Mouse (Mus musculus) testis, adult 2 months (tissue): ENCODE measurements at regions not wholly inside any gene's neighbourhood (a gene's known extent, or its start where the extent isn't known, plus 50 kb on each side); places are given as distances from the start of the nearest gene placed in this dataset.

Experiments
- H3K27ac ChIP-seq: fragments of 200-500 bp; 2 replicates; pipeline ENCODE4 v1.5.1; 2012; ENCODE audit warnings: low read depth, low read length; ENCODE audit not compliant: control insufficient read depth, insufficient read depth
- H3K27me3 ChIP-seq: fragments of 200-500 bp; 2 replicates; pipeline ENCODE4 v1.6.1; 2012; ENCODE audit warnings: mild to moderate bottlenecking, low read length, moderate library complexity; ENCODE audit not compliant: control insufficient read depth, insufficient read depth
- H3K36me3 ChIP-seq: fragments of 200-500 bp; 2 replicates; pipeline ENCODE4 v1.6.1; 2012; ENCODE audit warnings: mild to moderate bottlenecking, low read length; ENCODE audit not compliant: control insufficient read depth, insufficient read depth
- H3K4me1 ChIP-seq: fragments of 200-500 bp; 2 replicates; pipeline ENCODE4 v1.6.1; 2012; ENCODE audit warnings: low read length; ENCODE audit not compliant: control insufficient read depth, insufficient read depth
- H3K4me3 ChIP-seq: fragments of 200-500 bp; 2 replicates; pipeline ENCODE4 v1.5.1; 2012; ENCODE audit warnings: low read depth, mild to moderate bottlenecking, low read length, moderate library complexity, mixed read lengths; ENCODE audit not compliant: control insufficient read depth
- CTCF ChIP-seq: fragments of 200-500 bp; IDR thresholded peaks from 2 replicates; pipeline ENCODE4 v1.5.1; 2012; ENCODE audit warnings: low read depth, mild to moderate bottlenecking, inconsistent platforms, low read length, moderate library complexity; ENCODE audit not compliant: control insufficient read depth, insufficient read depth, insufficient replicate concordance
- POLR2A ChIP-seq: fragments of 200-500 bp; IDR thresholded peaks from 2 replicates; pipeline ENCODE4 v1.6.1; 2012; ENCODE audit warnings: low read depth, mild to moderate bottlenecking, inconsistent platforms, low read length, moderate library complexity; ENCODE audit not compliant: control insufficient read depth

DNA sequence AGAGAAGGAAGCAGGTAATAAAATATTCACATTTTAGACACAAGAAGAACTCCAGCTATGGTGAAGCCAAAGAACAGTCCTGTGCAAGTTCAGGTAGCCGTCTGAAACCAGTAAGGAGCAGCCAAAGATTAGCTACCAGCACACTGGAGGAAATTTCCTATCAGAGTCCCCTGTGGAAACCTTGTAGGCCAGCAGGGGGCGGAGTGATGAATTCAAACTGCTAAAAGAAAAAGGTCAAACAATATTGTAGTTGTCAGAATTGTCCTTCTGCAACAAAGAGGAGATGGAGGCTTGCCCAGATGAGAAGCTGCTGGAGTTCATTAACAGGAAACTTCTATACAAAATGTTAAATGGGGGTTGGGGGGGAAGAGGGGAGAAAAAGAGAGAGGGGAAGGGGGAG, 95.8 kb upstream of the L3mbtl4 start:
- Histone ChIP-seq H3K27me3 (no peaks in the 10 kb centered on the region), H3K4me3 (no peak overlapping the region), H3K4me1 (no peaks in the 10 kb centered on the region), H3K36me3 (no peaks in the 10 kb centered on the region), H3K27ac (no peak overlapping the region)
- TF ChIP-seq CTCF = no peak
- no peak for TF ChIP-seq POLR2A

DNA sequence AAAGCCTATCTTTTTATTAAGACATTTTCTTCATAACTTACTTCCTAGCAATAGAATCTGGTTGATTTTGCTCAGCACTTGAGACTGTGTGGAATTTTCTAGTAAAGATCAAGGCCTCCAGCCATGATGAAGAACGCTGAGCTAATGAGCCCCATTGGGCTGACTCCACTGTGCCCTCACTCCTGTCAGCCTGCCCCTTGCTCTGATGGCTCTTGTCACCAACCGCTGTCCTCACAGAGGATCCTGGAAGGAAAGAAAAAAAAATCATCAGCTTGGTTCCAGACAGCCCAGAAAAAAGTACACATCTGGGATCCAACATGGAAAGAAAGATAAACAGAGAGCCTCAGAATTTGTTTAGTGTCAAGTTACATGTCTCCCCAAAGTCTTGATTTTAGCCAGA, 88.2 kb upstream of the L3mbtl4 start:
- TF ChIP-seq CTCF (no peak), POLR2A (no peak)
- Histone ChIP-seq H3K4me3 (no peak overlapping the region), H3K36me3 (no peaks in the 10 kb centered on the region), H3K27me3 (no peaks in the 10 kb centered on the region), H3K4me1 (no peaks in the 10 kb centered on the region), H3K27ac (no peak overlapping the region)

- H3K4me1 ChIP-seq = no peaks in the 10 kb centered on the region
- no peak overlapping the region for H3K4me3 ChIP-seq
- no peak overlapping the region for H3K27ac ChIP-seq
- no peak for TF ChIP-seq CTCF
- TF ChIP-seq POLR2A = no peak
- no peaks in the 10 kb centered on the region for H3K36me3 ChIP-seq
- no peaks in the 10 kb centered on the region for H3K27me3 ChIP-seq
Observed at GRCm38 (mm10) chr17:68189888-68190287, 83.7 kb upstream of the L3mbtl4 start.

DNA sequence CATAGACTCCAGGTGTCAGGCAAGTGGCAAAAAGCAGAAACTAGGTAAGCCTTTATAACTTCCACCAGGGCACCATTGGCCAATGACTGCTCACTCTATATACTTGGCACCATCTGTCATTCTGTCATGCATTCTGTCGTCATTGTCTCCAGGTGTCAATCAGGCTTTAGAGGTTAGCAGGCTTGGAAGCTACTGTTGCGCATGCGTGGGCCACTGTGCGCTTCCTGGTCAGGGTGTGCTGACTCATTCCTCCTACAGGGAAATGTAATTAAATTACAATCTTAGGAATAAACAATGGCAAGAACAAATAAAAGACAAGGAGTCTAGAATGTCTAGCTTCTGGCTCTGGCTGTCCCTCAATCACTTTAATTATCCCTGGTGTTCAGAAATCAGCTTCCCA, 68.1 kb upstream of the L3mbtl4 start:
- Histone ChIP-seq H3K36me3 (no peaks in the 10 kb centered on the region), H3K27me3 (no peaks in the 10 kb centered on the region), H3K4me1 (no peaks in the 10 kb centered on the region), H3K27ac (no peak overlapping the region), H3K4me3 (peak overlapping the region; percentile 16)
- no peak for TF ChIP-seq POLR2A
- no peak for TF ChIP-seq CTCF

- Histone ChIP-seq H3K36me3 (no peaks in the 10 kb centered on the region), H3K27me3 (no peaks in the 10 kb centered on the region), H3K4me3 (peak overlapping the region; percentile 31; the same call in 1 of the 2 replicates), H3K27ac (no peak overlapping the region), H3K4me1 (0 out of 2 replicates have a peak, but pooled peaks cover 3% of the 10 kb centered on the region)
- TF ChIP-seq POLR2A (no peak), CTCF (no peak)
Observed at GRCm38 (mm10) chr17:68208837-68209236, 64.8 kb upstream of the L3mbtl4 start.

- TF ChIP-seq CTCF (no peak), POLR2A (no peak)
- no peak overlapping the region for H3K27ac ChIP-seq
- no peaks in the 10 kb centered on the region for H3K36me3 ChIP-seq
- H3K4me1 ChIP-seq = 0 out of 2 replicates have a peak, but pooled peaks cover 3% of the 10 kb centered on the region
- no peaks in the 10 kb centered on the region for H3K27me3 ChIP-seq
- no peak overlapping the region for H3K4me3 ChIP-seq
Observed at GRCm38 (mm10) chr17:68210313-68211254, 63.0 kb upstream of the L3mbtl4 start.

GRCm38 (mm10) chr17:68218246-68218645, 55.4 kb upstream of the L3mbtl4 start:
- no peaks in the 10 kb centered on the region for H3K27me3 ChIP-seq
- H3K4me3 ChIP-seq = no peak overlapping the region
- TF ChIP-seq POLR2A (no peak), CTCF (no peak)
- H3K36me3 ChIP-seq = no peaks in the 10 kb centered on the region
- H3K4me1 ChIP-seq = no peaks in the 10 kb centered on the region
- no peak overlapping the region for H3K27ac ChIP-seq

- no peak overlapping the region for H3K27ac ChIP-seq
- H3K36me3 ChIP-seq = no peaks in the 10 kb centered on the region
- TF ChIP-seq POLR2A = no peak
- no peak for TF ChIP-seq CTCF
- H3K4me1 ChIP-seq = no peaks in the 10 kb centered on the region
- no peak overlapping the region for H3K4me3 ChIP-seq
- no peaks in the 10 kb centered on the region for H3K27me3 ChIP-seq
Observed at GRCm38 (mm10) chr17:68223170-68223569, 50.4 kb upstream of the L3mbtl4 start.
